Mouse (Mus musculus) cerebellum, adult 2 months (tissue): ENCODE measurements around the gene Abi3bp.

Experiments
- CTCF ChIP-seq: fragments of 200-500 bp; IDR thresholded peaks from 2 replicates; pipeline ENCODE4 v1.5.1; 2011; ENCODE audit warnings: low read depth, mild to moderate bottlenecking, control low read depth, low read length, moderate library complexity, borderline replicate concordance; ENCODE audit not compliant: insufficient read depth
- POLR2A ChIP-seq: fragments of 200-500 bp; IDR thresholded peaks from 2 replicates; pipeline ENCODE4 v1.6.1; 2011; ENCODE audit warnings: low read length, control low read depth, borderline replicate concordance; ENCODE audit not compliant: insufficient read depth

GRCm38 (mm10) chr16:56722357-56722756 lies 244.7 kb downstream of the Abi3bp start:
- TF ChIP-seq CTCF, result no peak
- no peak for TF ChIP-seq POLR2A
